Mouse (Mus musculus) CH12.LX (cell line): ENCODE results near the gene Akap1.

Source experiments
- CTCF ChIP-seq, 2 experiments: IDR thresholded peaks in 1 of 2; conservative IDR thresholded peaks in 1 of 2; 2 replicates each; pipeline ENCODE4 v1.5.1; 2011 to 2012; ENCODE audit warnings: low read depth in 2 of 2, low read length in 2 of 2, improper control_type of control experiment in 1 of 2, inconsistent platforms in 1 of 2, mild to moderate bottlenecking in 1 of 2, moderate library complexity in 1 of 2
- KAT2A ChIP-seq: IDR thresholded peaks from 2 replicates; pipeline ENCODE4 v1.6.1; 2012; ENCODE audit warnings: low read length, improper control_type of control experiment, inconsistent platforms; ENCODE audit not compliant: insufficient replicate concordance
- MAX ChIP-seq: IDR thresholded peaks from 2 replicates; pipeline ENCODE4 v1.6.1; 2011; ENCODE audit warnings: low read length, improper control_type of control experiment
- POLR2A ChIP-seq: IDR thresholded peaks from 2 replicates; pipeline ENCODE4 v1.6.1; 2011; ENCODE audit warnings: low read depth, mild to moderate bottlenecking, improper control_type of control experiment, low read length

- TF ChIP-seq CTCF (conservative IDR thresholded peaks at IDR 0.05 in 1 of 2, IDR thresholded peaks at IDR 0.05 in 1 of 2; ENCODE audit: low read depth in 2 of 2, low read length in 2 of 2), result no peak
- TF ChIP-seq POLR2A, result no peak
- TF ChIP-seq MAX, result no peak
- no peak for TF ChIP-seq KAT2A
Observed at GRCm38 (mm10) chr11:88783525-88783924, 80.9 kb downstream of the Akap1 start.
